Mouse (Mus musculus) embryonic fibroblast, embryonic 13.5 days (primary cell): Measurements from ENCODE around the gene Ptbp1.

Source experiments
- CTCF ChIP-seq: IDR thresholded peaks from 2 replicates; pipeline ENCODE4 v1.5.1; 2011; ENCODE audit warnings: mild to moderate bottlenecking, control low read depth, low read length, moderate library complexity, borderline replicate concordance; ENCODE audit not compliant: insufficient read depth
- POLR2A ChIP-seq: IDR thresholded peaks from 2 replicates; pipeline ENCODE4 v1.6.1; 2011; ENCODE audit warnings: low read depth, mild to moderate bottlenecking, control low read depth, low read length, moderate library complexity

GRCm38 (mm10) chr10:79842322-79842721, 11.9 kb upstream of the Ptbp1 start:
- TF ChIP-seq POLR2A (no peak), CTCF (no peak)
